Mouse (Mus musculus) CH12.LX (cell line): ENCODE data around the gene March1.

Experiments used
- CTCF ChIP-seq, 2 experiments: IDR thresholded peaks in 1 of 2; conservative IDR thresholded peaks in 1 of 2; 2 replicates each; pipeline ENCODE4 v1.5.1; 2011 to 2012; ENCODE audit warnings: low read depth in 2 of 2, low read length in 2 of 2, improper control_type of control experiment in 1 of 2, inconsistent platforms in 1 of 2, mild to moderate bottlenecking in 1 of 2, moderate library complexity in 1 of 2
- ELF1 ChIP-seq: IDR thresholded peaks from 2 replicates; pipeline ENCODE4 v1.6.1; 2014; ENCODE audit warnings: low read depth, mild to moderate bottlenecking, inconsistent platforms, low read length, improper control_type of control experiment
- MAZ ChIP-seq: IDR thresholded peaks from 2 replicates; pipeline ENCODE4 v1.6.1; 2012; ENCODE audit warnings: low read depth, mild to moderate bottlenecking, inconsistent platforms, low read length, improper control_type of control experiment, moderate library complexity
- MEF2A ChIP-seq: IDR thresholded peaks from 2 replicates; pipeline ENCODE4 v1.6.1; 2014; ENCODE audit warnings: low read depth, mild to moderate bottlenecking, inconsistent platforms, low read length, improper control_type of control experiment, borderline replicate concordance
- NELFE ChIP-seq: IDR thresholded peaks from 2 replicates; pipeline ENCODE4 v1.6.1; 2011; ENCODE audit warnings: low read depth, low read length, improper control_type of control experiment
- POLR2A ChIP-seq: IDR thresholded peaks from 2 replicates; pipeline ENCODE4 v1.6.1; 2011; ENCODE audit warnings: low read depth, mild to moderate bottlenecking, improper control_type of control experiment, low read length
- TCF12 ChIP-seq: IDR thresholded peaks from 2 replicates; pipeline ENCODE4 v1.6.1; 2014; ENCODE audit warnings: low read depth, mild to moderate bottlenecking, inconsistent platforms, low read length, improper control_type of control experiment
- ZKSCAN1 ChIP-seq: IDR thresholded peaks from 2 replicates; pipeline ENCODE4 v1.6.1; 2012; ENCODE audit warnings: low read depth, inconsistent platforms, low read length, improper control_type of control experiment, borderline replicate concordance

GRCm38 (mm10) chr8:66269546-66269945 lies 651.8 kb downstream of the March1 start:
- TF ChIP-seq ZKSCAN1 (no peak), MAZ (no peak), MEF2A (no peak), POLR2A (no peak), TCF12 (no peak), CTCF (conservative IDR thresholded peaks at IDR 0.05 in 1 of 2, IDR thresholded peaks at IDR 0.05 in 1 of 2; ENCODE audit: low read depth in 2 of 2, low read length in 2 of 2) (no peak), NELFE (no peak), ELF1 (no peak)
